ENCODE assay signal across 17 mouse cellular contexts in the genomic region with DNA sequence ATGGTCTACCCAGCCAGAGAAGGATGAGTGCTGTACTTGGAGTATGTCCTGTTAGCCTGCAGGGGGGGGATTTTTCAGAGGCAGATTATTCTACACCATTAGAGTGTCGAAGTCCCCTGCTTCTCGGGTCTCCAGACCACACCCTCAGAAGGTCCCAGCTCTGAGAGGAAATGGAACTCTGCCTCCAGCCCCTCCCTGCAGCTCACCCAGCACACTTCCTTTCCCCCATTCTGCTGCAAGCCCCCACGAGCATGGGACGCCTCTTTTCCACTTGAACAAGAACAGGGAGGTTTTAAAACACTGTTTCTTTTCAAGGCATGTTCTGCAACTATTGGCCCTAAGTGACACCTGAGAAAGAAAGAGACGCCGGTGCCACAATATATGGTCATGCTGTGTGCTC.
A peak's percentile ranks its signal among the peaks of the same experiment; 100 is the strongest.
DNase-seq lines count a peak whose midpoint lies in the region; ATAC-seq and TF ChIP-seq lines count a peak whose summit lies in the region.
"Had no signal": no experiment of that assay in that cellular context is flagged by ENCODE, and none has a peak within 500 bp of the region (broad histone marks: within the 10 kb centered on the region; RNA-seq: fewer than 3 reads in every experiment).

No protein-coding gene starts in this region.

- TF ChIP-seq CTCF in thymus, adult 2 months (IDR thresholded peaks at IDR 0.05; ENCODE audit: borderline replicate concordance, control insufficient read depth, extremely low read depth, insufficient read depth, low read length, poor library complexity): no peak

- peak overlapping the region; percentile 17; the same call in 1 of the 2 replicates for H3K27ac ChIP-seq in limb, embryonic 15.5 days
- no peak overlapping the region; the same call in 1 of the 2 replicates for H3K27ac ChIP-seq in limb, embryonic 10.5 days
- H3K27ac ChIP-seq in thymus, adult 2 months (ENCODE audit: control insufficient read depth, insufficient read depth, low read length): peak overlapping the region; percentile 26; the same call in 1 of the 2 replicates
- no peak overlapping the region for H3K27ac ChIP-seq in midbrain, embryonic 15.5 days
- H3K27ac ChIP-seq in hindbrain, embryonic 14.5 days: no peak overlapping the region
- H3K27ac ChIP-seq: heart, adult 2 months; hindbrain, embryonic 12.5 days; hindbrain, postnatal 0 days had no signal

- no peak overlapping the region for H3K9ac ChIP-seq in limb, embryonic 15.5 days
- H3K9ac ChIP-seq in midbrain, embryonic 15.5 days: no peak overlapping the region
- H3K9ac ChIP-seq in hindbrain, embryonic 14.5 days: no peak overlapping the region
- H3K9ac ChIP-seq: heart, embryonic 12.5 days; hindbrain, embryonic 12.5 days had no signal

- DNase-seq in limb, embryonic 10.5 days (ENCODE audit: low spot score): no peak
- DNase-seq in thymus, adult 2 months: peak; percentile 46
- DNase-seq in thymus, postnatal 25 days: peak; percentile 53
- no peak for DNase-seq in frontal cortex, postnatal 14 days (ENCODE audit: low spot score in 2 of 2)
- DNase-seq in hindbrain, embryonic 14.5 days (ENCODE audit: low spot score): no peak
- DNase-seq: adrenal gland, adult 2 months; adrenal gland, postnatal 25 days; cerebellum, adult 18-20 months; cerebellum, adult 9-11 months; cerebellum, postnatal 36 days; heart, adult 2 months had no signal

- no peaks in the 10 kb centered on the region for H3K27me3 ChIP-seq in limb, embryonic 15.5 days
- 0 out of 2 replicates have a peak, but pooled peaks cover 2% of the 10 kb centered on the region for H3K27me3 ChIP-seq in limb, embryonic 10.5 days (ENCODE audit: low read depth, poor library complexity, severe bottlenecking)
- no peaks in the 10 kb centered on the region for H3K27me3 ChIP-seq in thymus, adult 2 months (ENCODE audit: control insufficient read depth, insufficient read depth, low read length)
- no peaks in the 10 kb centered on the region for H3K27me3 ChIP-seq in midbrain, embryonic 15.5 days (replicated peaks)
- no peaks in the 10 kb centered on the region for H3K27me3 ChIP-seq in hindbrain, embryonic 14.5 days (ENCODE audit: control insufficient read depth, insufficient read depth, low read length)
- H3K27me3 ChIP-seq: heart, embryonic 12.5 days; hindbrain, embryonic 12.5 days had no signal

- H3K4me2 ChIP-seq in limb, embryonic 15.5 days: no peak overlapping the region
- no peak overlapping the region for H3K4me2 ChIP-seq in midbrain, embryonic 15.5 days
- no peak overlapping the region for H3K4me2 ChIP-seq in hindbrain, embryonic 14.5 days (replicated peaks)
- H3K4me2 ChIP-seq: heart, embryonic 12.5 days; hindbrain, embryonic 12.5 days had no signal

- no peaks in the 10 kb centered on the region for H3K9me3 ChIP-seq in limb, embryonic 15.5 days
- H3K9me3 ChIP-seq in limb, embryonic 10.5 days (replicated peaks): no peaks in the 10 kb centered on the region
- H3K9me3 ChIP-seq in midbrain, embryonic 15.5 days: no peaks in the 10 kb centered on the region
- H3K9me3 ChIP-seq in hindbrain, embryonic 14.5 days (ENCODE audit: control insufficient read depth, low read length): no peaks in the 10 kb centered on the region
- H3K9me3 ChIP-seq: heart, embryonic 12.5 days; hindbrain, embryonic 12.5 days had no signal

- H3K4me3 ChIP-seq in limb, embryonic 15.5 days: no peak overlapping the region
- no peak overlapping the region for H3K4me3 ChIP-seq in limb, embryonic 10.5 days
- H3K4me3 ChIP-seq in thymus, adult 2 months (ENCODE audit: control insufficient read depth, insufficient read depth, low read length): no peak overlapping the region
- H3K4me3 ChIP-seq in midbrain, embryonic 15.5 days: no peak overlapping the region
- H3K4me3 ChIP-seq in hindbrain, embryonic 14.5 days (replicated peaks; ENCODE audit: low read length): no peak overlapping the region
- H3K4me3 ChIP-seq: heart, adult 2 months; heart, embryonic 12.5 days; hindbrain, embryonic 12.5 days had no signal

- WGBS in limb, embryonic 15.5 days: 53% methylated on average over 6 of the region's 6 CpGs
- WGBS in limb, embryonic 10.5 days: 74% methylated on average over 6 of the region's 6 CpGs
- 19% methylated on average over 6 of the region's 6 CpGs for WGBS in thymus, adult 2 months
- 77% methylated on average over 6 of the region's 6 CpGs for WGBS in midbrain, embryonic 15.5 days
- 74% methylated on average over 6 of the region's 6 CpGs for WGBS in hindbrain, embryonic 14.5 days

- no peak for TF ChIP-seq POLR2A in thymus, adult 2 months (IDR thresholded peaks at IDR 0.05; ENCODE audit: control insufficient read depth, extremely low read depth, insufficient read depth, low read length, poor library complexity)

- H3K4me1 ChIP-seq in limb, embryonic 15.5 days: peaks cover 36% of the 10 kb centered on the region
- H3K4me1 ChIP-seq in limb, embryonic 10.5 days: peaks cover 20% of the 10 kb centered on the region
- H3K4me1 ChIP-seq in thymus, adult 2 months (replicated peaks; ENCODE audit: control insufficient read depth, insufficient read depth, low read length): peaks cover 18% of the 10 kb centered on the region
- peaks cover 17% of the 10 kb centered on the region for H3K4me1 ChIP-seq in midbrain, embryonic 15.5 days
- peaks cover 7% of the 10 kb centered on the region; the same call in 1 of the 2 replicates for H3K4me1 ChIP-seq in hindbrain, embryonic 14.5 days (replicated peaks; ENCODE audit: control insufficient read depth, insufficient read depth, low read length)
- H3K4me1 ChIP-seq: hindbrain, embryonic 12.5 days had no signal

- H3K36me3 ChIP-seq in limb, embryonic 15.5 days: no peaks in the 10 kb centered on the region
- no peaks in the 10 kb centered on the region for H3K36me3 ChIP-seq in limb, embryonic 10.5 days
- H3K36me3 ChIP-seq in thymus, adult 2 months (ENCODE audit: control insufficient read depth, insufficient read depth, low read length): no peaks in the 10 kb centered on the region
- H3K36me3 ChIP-seq in midbrain, embryonic 15.5 days (replicated peaks): no peaks in the 10 kb centered on the region
- H3K36me3 ChIP-seq in hindbrain, embryonic 14.5 days (replicated peaks; ENCODE audit: control insufficient read depth, insufficient read depth): no peaks in the 10 kb centered on the region
- H3K36me3 ChIP-seq: heart, embryonic 12.5 days; hindbrain, embryonic 12.5 days had no signal

- no peak for ATAC-seq in limb, embryonic 15.5 days (ENCODE audit: insufficient number of reproducible peaks, low FRiP score, low TSS enrichment, low read depth)
- ATAC-seq in midbrain, embryonic 15.5 days (replicated peaks): no peak
- no peak for ATAC-seq in hindbrain, embryonic 14.5 days (ENCODE audit: low FRiP score)
- ATAC-seq: forebrain, embryonic 14.5 days; hindbrain, postnatal 0 days had no signal

Comparison
In these comparisons a context has a peak if more than half of its experiments do, and no peak if none do; other contexts are left out.
1. H3K27ac ChIP-seq: peak in limb, embryonic 15.5 days (single experiment) and thymus, adult 2 months (single experiment); none in limb, embryonic 10.5 days (single experiment), midbrain, embryonic 15.5 days (single experiment) and hindbrain, embryonic 14.5 days (single experiment).
2. DNase-seq: peak in thymus, adult 2 months (single experiment) and thymus, postnatal 25 days (single experiment); none in limb, embryonic 10.5 days (single experiment), frontal cortex, postnatal 14 days (0 of 2) and hindbrain, embryonic 14.5 days (single experiment).